Mouse (Mus musculus) stomach, adult 2 months (tissue): ENCODE measurements around the gene Plcd4. TPM values are rescaled to one million over a fixed set of nuclear protein-coding genes. Genes with fewer than 3 reads are reported as not detected.

Source experiments
- polyA plus RNA-seq: library from polyadenylated mRNA; depleted of rRNA; stranded (reverse); fragments of >200 nt; gene quantifications from 2 replicates; pipeline ENCODE4 v1.2.3, GENCODE M21; 2012; rRNA removed

Gene Plcd4
- 0.03 and 0.06 TPM in 2 replicates for polyA plus RNA-seq

GRCm38 (mm10) chr1:74542451-74542961, at the start of gene Plcd4:
Plcd4 (plus strand) TSS chr1:74542888.

GRCm38 (mm10) chr1:74505721-74506464, 36.8 kb upstream of the Plcd4 start, which contains the start of gene Cnot9:
Cnot9 (plus strand) TSS chr1:74506058.

DNA sequence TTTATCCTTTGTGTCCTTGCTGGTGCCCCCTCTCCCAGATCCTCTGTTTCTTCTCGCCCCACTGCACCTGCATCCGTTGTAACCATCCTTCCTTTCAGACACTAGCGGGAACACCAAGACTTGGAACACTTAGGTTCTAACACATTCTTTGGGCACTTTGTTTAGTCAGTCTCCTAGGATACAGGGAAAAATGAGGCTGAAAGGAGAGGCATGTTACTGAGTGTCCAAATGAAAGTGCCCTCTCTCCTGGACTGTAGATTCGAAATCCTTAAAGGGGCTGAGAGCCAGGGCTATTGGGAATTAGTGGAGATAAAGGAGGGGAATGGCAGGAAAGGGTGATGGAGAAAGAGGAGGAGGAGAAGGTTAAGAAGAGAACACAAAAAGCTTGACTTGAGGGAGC, 1.5 kb downstream of the Plcd4 start, which contains the start of gene Usp37:
Usp37 (minus strand) TSS at position 101 of the 400 bp plus-strand sequence.

GRCm38 (mm10) chr1:74587773-74588445, 45.2 kb downstream of the Plcd4 start, which contains the start of the genes Zfp142 and Bcs1l:
Zfp142 (minus strand) TSS chr1:74588246.
Bcs1l (plus strand) TSS chr1:74588289.

GRCm38 (mm10) chr1:74601267-74601962, 58.7 kb downstream of the Plcd4 start, which contains the start of the genes Rnf25 and Stk36:
Rnf25 (minus strand) TSS chr1:74601397.
Stk36 (plus strand) TSS chr1:74601445.

Other genes starting within 250 kb of the Plcd4 start
- 463 and 586 TPM in 2 replicates for gene Tmbim1, start 237.3 kb upstream of the Plcd4 start, polyA plus RNA-seq
- gene Catip, start 180.8 kb upstream of the Plcd4 start, polyA plus RNA-seq: 0.48 and 0.56 TPM in 2 replicates
- 11.7 and 16.3 TPM in 2 replicates for gene Slc11a1, start 167.7 kb upstream of the Plcd4 start, polyA plus RNA-seq
- gene Ctdsp1, start 151.4 kb upstream of the Plcd4 start, polyA plus RNA-seq: 78.4 and 78.6 TPM in 2 replicates
- 7.3 and 9.6 TPM in 2 replicates for gene Vil1, start 133.5 kb upstream of the Plcd4 start, polyA plus RNA-seq
- 5.4 and 5.6 TPM in 2 replicates for gene Cnot9, start 36.8 kb upstream of the Plcd4 start, polyA plus RNA-seq
- gene Usp37, start 1.4 kb downstream of the Plcd4 start, polyA plus RNA-seq: 0.31 and 1.2 TPM in 2 replicates
- 3.8 and 4.4 TPM in 2 replicates for gene Zfp142, start 45.4 kb downstream of the Plcd4 start, polyA plus RNA-seq
- gene Bcs1l, start 45.4 kb downstream of the Plcd4 start, polyA plus RNA-seq: 4.7 and 5.1 TPM in 2 replicates
- 16.7 and 18.9 TPM in 2 replicates for gene Rnf25, start 58.5 kb downstream of the Plcd4 start, polyA plus RNA-seq
- gene Stk36, start 58.6 kb downstream of the Plcd4 start, polyA plus RNA-seq: 0.87 and 0.96 TPM in 2 replicates
- gene Ttll4, start 118.9 kb downstream of the Plcd4 start, polyA plus RNA-seq: 3.9 and 7.7 TPM in 2 replicates
- 6.2 and 8.6 TPM in 2 replicates for gene Cyp27a1, start 170.7 kb downstream of the Plcd4 start, polyA plus RNA-seq
- 0.35 and 0.84 TPM in 2 replicates for gene Prkag3, start 206.3 kb downstream of the Plcd4 start, polyA plus RNA-seq
- gene Wnt6, start 229.0 kb downstream of the Plcd4 start, polyA plus RNA-seq: 1.9 and 3.5 TPM in 2 replicates
- gene Wnt10a, start 248.6 kb downstream of the Plcd4 start, polyA plus RNA-seq: 4.7 and 7.0 TPM in 2 replicates